Mouse (Mus musculus) embryonic facial prominence, embryonic 13.5 days (tissue): Measurements from ENCODE around the gene Ptpro. TPM values are rescaled to one million over a fixed set of nuclear protein-coding genes. Genes with fewer than 3 reads are reported as not detected.

Experiments
- ATAC-seq: fragments of 200-750 bp; cut with Nextera tagmentation; 2 replicates; pipeline ENCODE4 v1.8.0; 2017; ENCODE audit warnings: low read depth; ENCODE audit not compliant: insufficient number of reproducible peaks, insufficient read depth, low FRiP score, low TSS enrichment
- H3K27ac ChIP-seq: fragments of 300-500 bp; sonication (generic); 2 replicates; pipeline ENCODE4 v1.5.1; 2015; ENCODE audit warnings: moderate library complexity, mild to moderate bottlenecking, inconsistent platforms
- H3K27me3 ChIP-seq: fragments of 300-500 bp; sonication (generic); 2 replicates; pipeline ENCODE4 v1.6.1; 2015; ENCODE audit warnings: mild to moderate bottlenecking, inconsistent platforms
- H3K36me3 ChIP-seq: fragments of 300-500 bp; sonication (generic); 2 replicates; pipeline ENCODE4 v1.6.1; 2015; ENCODE audit warnings: mild to moderate bottlenecking, inconsistent platforms
- H3K4me1 ChIP-seq: fragments of 300-500 bp; sonication (generic); 2 replicates; pipeline ENCODE4 v1.6.1; 2015; ENCODE audit warnings: inconsistent platforms
- H3K4me2 ChIP-seq: fragments of 300-500 bp; sonication (generic); 2 replicates; pipeline ENCODE4 v1.6.1; 2015; ENCODE audit warnings: moderate library complexity, mild to moderate bottlenecking, inconsistent platforms
- H3K4me3 ChIP-seq: fragments of 300-500 bp; sonication (generic); 2 replicates; pipeline ENCODE4 v1.5.1; 2015; ENCODE audit warnings: mild to moderate bottlenecking, inconsistent platforms
- H3K9ac ChIP-seq: fragments of 300-500 bp; sonication (generic); 2 replicates; pipeline ENCODE4 v1.6.1; 2015; ENCODE audit warnings: mild to moderate bottlenecking, inconsistent platforms
- H3K9me3 ChIP-seq: fragments of 300-500 bp; sonication (generic); 2 replicates; pipeline ENCODE4 v1.6.1; 2016; ENCODE audit warnings: inconsistent platforms
- WGBS: fragments of 180-500 bp; shearing (Covaris S2); methylation state at CpG from one replicate; pipeline ENCODE4 v1.1.7; 2015; ENCODE audit warnings: mixed read lengths; 5-methylcytosine and 5-hydroxymethylcytosine counted together
- polyA plus RNA-seq: library from polyadenylated mRNA; unstranded; fragments of >200 nt; fragmentation: Nextera tagmentation; extraction: Ambion mirVana; gene quantifications from 2 replicates; pipeline ENCODE4 v1.2.1, GENCODE M21; 2015

The Ptpro gene
- polyA plus RNA-seq, 1 experiment from 2014 or later = 1.9 TPM

DNA sequence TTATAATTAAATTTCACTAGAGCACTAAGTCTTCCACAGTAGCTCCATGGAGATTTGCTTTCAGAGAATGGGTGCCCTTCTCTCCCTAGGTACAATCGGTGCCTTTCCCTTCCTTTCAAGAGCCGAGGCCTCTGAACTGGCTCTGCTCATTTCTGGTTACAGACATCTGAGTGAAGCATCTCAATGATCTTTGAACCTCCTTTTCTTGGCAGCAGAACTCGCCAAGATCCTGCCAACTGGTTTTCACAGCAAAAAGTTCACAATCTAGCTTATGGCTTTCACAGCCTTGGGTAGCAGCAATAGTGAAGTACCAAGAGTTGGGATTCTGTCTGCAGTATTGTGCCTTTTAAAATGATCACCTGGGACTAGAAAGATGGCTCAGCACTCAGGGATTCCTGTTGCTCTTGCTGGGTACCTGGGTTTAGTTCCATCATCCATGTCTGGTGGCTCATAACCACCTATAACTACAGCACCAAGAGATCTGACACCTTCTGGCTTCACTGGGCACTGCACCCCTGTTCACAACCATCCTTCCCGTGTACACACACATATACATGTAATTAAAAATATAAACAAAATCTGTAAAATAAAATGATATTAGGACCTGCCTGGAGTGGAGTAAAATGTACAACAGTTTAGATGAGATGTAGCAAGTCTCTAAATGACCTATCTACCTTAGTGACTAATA, 144.1 kb downstream of the Ptpro start:
- no peak overlapping the region for H3K4me2 ChIP-seq
- WGBS = 81% methylated on average over 4 of the region's 4 CpGs
- H3K27ac ChIP-seq = no peak overlapping the region
- H3K9ac ChIP-seq = no peak overlapping the region
- no peaks in the 10 kb centered on the region for H3K9me3 ChIP-seq
- H3K36me3 ChIP-seq = no peaks in the 10 kb centered on the region
- H3K27me3 ChIP-seq = no peaks in the 10 kb centered on the region
- no peaks in the 10 kb centered on the region for H3K4me1 ChIP-seq
- ATAC-seq = no peak
- H3K4me3 ChIP-seq = no peak overlapping the region

DNA sequence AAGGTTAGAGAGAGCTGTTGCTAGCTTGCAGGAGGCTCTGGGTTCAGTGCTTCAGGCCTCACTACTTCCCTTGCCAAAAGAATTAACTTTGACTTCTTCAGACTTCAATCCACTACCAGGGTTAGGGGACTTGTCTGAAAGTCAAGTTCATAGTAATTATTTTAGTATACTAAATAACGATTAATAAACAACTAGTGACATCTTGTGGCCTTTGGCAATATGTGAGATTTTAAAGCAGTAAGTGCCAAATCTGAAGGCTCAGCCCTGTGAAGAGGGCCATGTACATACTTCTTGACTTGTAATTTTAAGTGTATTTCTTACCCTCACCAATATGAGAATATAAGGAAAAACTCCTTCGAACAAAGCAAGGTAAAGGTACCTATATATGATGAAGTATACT, 145.2 kb downstream of the Ptpro start:
- H3K27ac ChIP-seq = no peak overlapping the region
- H3K4me2 ChIP-seq = no peak overlapping the region
- WGBS = 86% methylated on average over 2 of the region's 2 CpGs
- no peak for ATAC-seq
- H3K27me3 ChIP-seq = no peaks in the 10 kb centered on the region
- H3K4me1 ChIP-seq = no peaks in the 10 kb centered on the region
- H3K36me3 ChIP-seq = no peaks in the 10 kb centered on the region
- no peaks in the 10 kb centered on the region for H3K9me3 ChIP-seq
- H3K4me3 ChIP-seq = no peak overlapping the region
- H3K9ac ChIP-seq = no peak overlapping the region

DNA sequence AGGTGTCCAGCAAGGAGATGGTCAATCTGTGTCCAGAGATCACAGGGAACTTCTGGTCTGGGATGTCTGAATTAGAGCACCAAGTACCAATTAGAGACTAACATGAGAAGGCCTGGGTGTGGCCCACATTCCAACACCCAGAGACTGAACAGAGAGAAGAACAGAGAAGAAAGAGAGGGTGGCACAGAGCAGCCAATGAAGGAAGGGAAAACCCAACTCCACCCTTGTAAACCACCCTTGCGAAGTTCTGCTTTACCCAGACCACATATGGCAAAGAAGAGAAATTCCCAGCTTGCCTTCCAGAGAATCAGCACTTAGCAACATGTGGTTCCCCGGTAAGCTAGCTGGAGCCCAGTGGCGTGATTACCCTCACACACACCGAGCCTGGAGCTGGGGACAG, 152.1 kb downstream of the Ptpro start:
- no peaks in the 10 kb centered on the region for H3K9me3 ChIP-seq
- no peak overlapping the region for H3K4me3 ChIP-seq
- no peak overlapping the region for H3K4me2 ChIP-seq
- no peak for ATAC-seq
- no peak overlapping the region for H3K9ac ChIP-seq
- WGBS = 76% methylated on average over 4 of the region's 4 CpGs
- no peak overlapping the region for H3K27ac ChIP-seq
- no peaks in the 10 kb centered on the region for H3K36me3 ChIP-seq
- H3K27me3 ChIP-seq = no peaks in the 10 kb centered on the region
- H3K4me1 ChIP-seq = no peaks in the 10 kb centered on the region

DNA sequence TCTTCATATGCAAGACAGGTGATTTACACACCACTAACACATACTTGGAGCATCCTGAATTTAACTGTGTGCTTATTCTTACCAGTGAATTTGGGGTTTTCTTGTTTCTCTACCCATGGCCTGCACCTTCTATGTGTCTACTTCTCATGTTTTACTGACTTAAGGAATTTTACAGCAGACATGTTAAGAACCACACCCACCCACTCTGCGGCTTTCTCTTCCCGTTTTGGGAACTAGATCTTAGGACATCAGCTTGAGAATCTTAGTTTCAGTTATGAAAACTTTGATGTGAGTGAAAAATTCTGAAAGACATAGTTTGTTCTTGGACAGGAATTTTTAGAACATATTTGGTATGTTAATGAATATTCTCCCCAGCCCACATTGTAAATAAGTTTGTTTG, 153.6 kb downstream of the Ptpro start:
- 77% methylated on average over 2 of the region's 2 CpGs for WGBS
- Histone ChIP-seq H3K4me3 (no peak overlapping the region), H3K9me3 (no peaks in the 10 kb centered on the region), H3K36me3 (no peaks in the 10 kb centered on the region), H3K4me2 (no peak overlapping the region), H3K9ac (no peak overlapping the region), H3K27ac (no peak overlapping the region), H3K4me1 (no peaks in the 10 kb centered on the region), H3K27me3 (no peaks in the 10 kb centered on the region)
- no peak for ATAC-seq

DNA sequence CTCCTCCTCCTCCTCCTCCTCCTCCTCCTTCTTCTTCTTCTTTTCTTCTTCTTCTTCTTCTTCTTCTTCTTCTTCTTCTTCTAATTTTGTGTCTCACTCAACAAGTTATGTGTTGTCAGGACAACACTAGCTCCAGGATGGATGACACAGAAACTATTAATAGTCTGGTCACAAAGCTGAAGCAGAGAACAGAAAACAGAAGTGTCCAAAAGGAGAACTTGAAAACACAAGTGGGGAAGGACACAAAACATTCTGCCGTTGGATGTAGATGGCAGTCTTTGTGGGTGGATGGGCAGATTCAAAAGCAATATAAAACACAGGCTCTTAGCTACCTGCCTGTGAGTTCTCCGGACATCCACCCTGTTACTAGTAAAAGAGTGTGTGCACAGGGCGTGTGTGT, 158.4 kb downstream of the Ptpro start:
- no peak overlapping the region for H3K4me2 ChIP-seq
- H3K27me3 ChIP-seq = no peaks in the 10 kb centered on the region
- no peaks in the 10 kb centered on the region for H3K9me3 ChIP-seq
- H3K9ac ChIP-seq = no peak overlapping the region
- H3K4me1 ChIP-seq = no peaks in the 10 kb centered on the region
- no peak overlapping the region for H3K27ac ChIP-seq
- H3K36me3 ChIP-seq = no peaks in the 10 kb centered on the region
- no peak for ATAC-seq
- no peak overlapping the region for H3K4me3 ChIP-seq
- WGBS = 72% methylated on average over 3 of the region's 3 CpGs

DNA sequence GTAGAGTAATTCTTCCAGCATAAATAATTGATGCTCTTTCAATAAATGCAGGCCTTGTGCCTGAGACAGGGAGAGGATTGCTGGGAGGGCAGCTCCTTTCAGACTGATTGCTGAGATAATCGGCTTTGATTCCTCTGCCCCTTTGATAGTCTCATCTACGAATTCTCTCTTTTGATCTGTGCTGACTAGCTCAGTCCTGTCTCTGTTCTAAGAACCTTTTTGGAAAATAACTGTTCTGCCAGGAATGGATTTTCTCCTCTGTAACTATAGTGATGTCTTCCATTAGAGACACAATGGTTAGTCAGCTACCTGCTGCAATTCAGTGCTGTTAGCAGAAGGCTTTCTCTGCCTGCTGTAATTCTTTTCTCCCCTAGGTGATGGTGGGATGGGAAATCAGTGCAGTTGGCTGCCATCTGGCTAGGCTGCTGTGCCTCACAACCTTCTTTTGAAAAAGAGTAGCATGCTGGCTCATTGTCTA, 159.8 kb downstream of the Ptpro start:
- 25% methylated on average over 2 of the region's 2 CpGs for WGBS
- Histone ChIP-seq H3K27me3 (no peaks in the 10 kb centered on the region), H3K4me1 (no peaks in the 10 kb centered on the region), H3K4me2 (no peak overlapping the region), H3K4me3 (no peak overlapping the region), H3K9ac (no peak overlapping the region), H3K9me3 (no peaks in the 10 kb centered on the region), H3K27ac (no peak overlapping the region), H3K36me3 (no peaks in the 10 kb centered on the region)
- ATAC-seq = no peak

DNA sequence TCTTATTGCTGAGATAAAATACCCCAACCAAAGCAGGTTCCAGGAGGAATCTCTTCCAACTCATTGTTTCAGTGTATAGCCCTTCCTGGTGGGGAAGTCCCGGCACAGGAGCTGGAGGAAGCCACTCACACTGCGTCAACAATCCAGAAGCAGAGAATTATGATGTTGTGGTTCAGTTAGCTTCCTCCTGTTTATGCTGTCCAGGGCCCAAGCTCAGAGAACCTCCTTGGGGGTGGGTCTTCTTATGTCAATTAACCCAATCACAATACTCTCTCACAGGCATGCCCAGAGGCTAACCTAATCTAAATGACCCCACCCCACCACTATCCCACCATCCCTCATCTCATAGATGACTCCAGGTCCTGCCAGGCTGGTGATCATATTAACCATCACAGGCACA, 160.9 kb downstream of the Ptpro start:
- no peak overlapping the region for H3K27ac ChIP-seq
- H3K9me3 ChIP-seq = no peaks in the 10 kb centered on the region
- H3K27me3 ChIP-seq = no peaks in the 10 kb centered on the region
- 73% methylated on average over 2 of the region's 2 CpGs for WGBS
- ATAC-seq = no peak
- H3K36me3 ChIP-seq = no peaks in the 10 kb centered on the region
- H3K4me3 ChIP-seq = no peak overlapping the region
- no peak overlapping the region for H3K9ac ChIP-seq
- no peaks in the 10 kb centered on the region for H3K4me1 ChIP-seq
- H3K4me2 ChIP-seq = no peak overlapping the region

DNA sequence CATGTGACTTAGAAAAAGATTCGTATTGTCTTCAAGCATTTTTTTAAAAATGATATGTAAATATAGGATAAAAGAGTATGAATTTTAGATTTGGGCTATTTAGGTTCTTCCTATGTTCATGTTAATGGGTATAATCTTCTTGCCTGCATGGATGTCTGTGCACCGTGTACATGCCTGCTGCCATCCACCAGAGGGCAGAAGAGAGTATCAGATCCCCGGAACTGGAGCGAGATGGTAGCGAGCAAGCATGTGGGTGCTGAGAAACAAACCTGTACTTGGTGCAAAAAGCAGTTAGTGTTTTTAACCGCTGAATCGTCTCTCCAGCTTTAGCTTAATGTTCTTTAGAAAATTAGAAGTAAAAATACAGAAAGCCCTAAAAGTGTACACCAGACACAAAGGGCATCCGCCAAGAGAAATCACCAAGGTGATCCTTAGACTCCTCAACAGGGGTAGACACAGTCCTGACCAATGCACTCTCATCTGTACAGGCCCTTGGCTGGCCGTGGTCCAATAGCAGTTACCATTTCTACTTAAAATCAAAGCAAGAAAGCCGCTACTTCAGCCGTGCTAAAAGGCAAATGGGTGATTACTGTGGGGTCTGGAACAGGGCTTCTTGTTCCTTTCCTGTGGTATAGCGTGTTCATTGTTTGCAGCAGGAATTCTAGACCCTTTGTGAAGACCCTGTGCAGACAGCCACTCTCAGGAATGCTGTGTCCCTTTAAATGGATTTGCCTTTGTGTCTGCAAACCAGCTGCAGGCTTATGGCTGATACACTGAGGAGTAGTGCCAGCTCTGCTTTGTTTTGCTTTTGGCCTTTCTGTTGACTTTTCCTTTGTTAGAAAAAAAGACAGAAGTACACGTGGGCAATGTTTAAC, 162.6 kb downstream of the Ptpro start:
- Histone ChIP-seq H3K27me3 (no peaks in the 10 kb centered on the region), H3K9me3 (no peaks in the 10 kb centered on the region), H3K4me1 (no peaks in the 10 kb centered on the region), H3K4me3 (no peak overlapping the region), H3K4me2 (no peak overlapping the region), H3K9ac (no peak overlapping the region), H3K27ac (no peak overlapping the region), H3K36me3 (no peaks in the 10 kb centered on the region)
- ATAC-seq = no peak
- 49% methylated on average over 13 of the region's 13 CpGs for WGBS

DNA sequence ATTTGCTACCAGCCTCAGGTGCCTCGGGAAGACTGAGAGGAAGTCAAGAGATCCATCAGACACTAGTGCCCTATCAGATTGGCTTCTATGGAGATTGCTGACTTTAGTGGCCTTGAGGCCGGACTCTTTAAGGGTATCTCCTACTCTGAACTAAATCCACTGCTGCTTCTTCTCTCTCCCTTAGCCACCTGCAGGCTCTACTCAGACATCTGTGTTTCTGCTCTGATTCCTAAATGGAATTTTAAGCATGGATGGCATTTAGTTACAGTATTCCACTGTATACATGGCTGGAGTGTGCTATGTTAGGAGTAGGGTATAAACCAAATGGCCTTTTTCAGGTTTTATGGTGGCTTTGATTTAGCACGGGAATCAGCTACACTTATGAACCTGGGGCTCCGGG, 170.7 kb downstream of the Ptpro start:
- Histone ChIP-seq H3K9me3 (no peaks in the 10 kb centered on the region), H3K36me3 (no peaks in the 10 kb centered on the region), H3K9ac (no peak overlapping the region), H3K4me1 (no peaks in the 10 kb centered on the region), H3K27me3 (no peaks in the 10 kb centered on the region), H3K27ac (no peak overlapping the region), H3K4me3 (no peak overlapping the region), H3K4me2 (no peak overlapping the region)
- 80% methylated on average over 4 of the region's 4 CpGs for WGBS
- no peak for ATAC-seq

DNA sequence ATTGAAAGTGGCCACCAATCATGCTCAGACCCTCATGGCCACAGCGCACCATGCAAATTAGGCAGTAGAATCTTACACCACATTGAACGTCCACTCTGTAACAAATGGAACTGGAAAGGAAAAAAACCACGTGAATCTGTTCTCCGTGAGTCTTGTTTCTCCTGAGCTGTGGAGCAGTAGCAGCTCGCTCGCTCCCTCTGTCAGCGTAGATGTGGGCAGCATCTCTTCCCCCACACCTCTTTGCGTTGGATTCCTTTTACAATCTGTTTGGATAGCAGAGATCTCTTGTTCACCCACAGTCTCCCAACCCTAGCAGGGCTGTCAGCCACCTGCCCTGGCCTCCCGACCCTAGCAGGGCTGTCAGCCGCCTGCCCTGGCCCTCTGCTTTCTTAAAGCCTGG, 171.7 kb downstream of the Ptpro start:
- Histone ChIP-seq H3K36me3 (no peaks in the 10 kb centered on the region), H3K4me3 (no peak overlapping the region), H3K27me3 (no peaks in the 10 kb centered on the region), H3K27ac (no peak overlapping the region), H3K4me2 (no peak overlapping the region), H3K4me1 (no peaks in the 10 kb centered on the region), H3K9me3 (no peaks in the 10 kb centered on the region), H3K9ac (no peak overlapping the region)
- ATAC-seq = no peak
- WGBS = 79% methylated on average over 10 of the region's 10 CpGs

DNA sequence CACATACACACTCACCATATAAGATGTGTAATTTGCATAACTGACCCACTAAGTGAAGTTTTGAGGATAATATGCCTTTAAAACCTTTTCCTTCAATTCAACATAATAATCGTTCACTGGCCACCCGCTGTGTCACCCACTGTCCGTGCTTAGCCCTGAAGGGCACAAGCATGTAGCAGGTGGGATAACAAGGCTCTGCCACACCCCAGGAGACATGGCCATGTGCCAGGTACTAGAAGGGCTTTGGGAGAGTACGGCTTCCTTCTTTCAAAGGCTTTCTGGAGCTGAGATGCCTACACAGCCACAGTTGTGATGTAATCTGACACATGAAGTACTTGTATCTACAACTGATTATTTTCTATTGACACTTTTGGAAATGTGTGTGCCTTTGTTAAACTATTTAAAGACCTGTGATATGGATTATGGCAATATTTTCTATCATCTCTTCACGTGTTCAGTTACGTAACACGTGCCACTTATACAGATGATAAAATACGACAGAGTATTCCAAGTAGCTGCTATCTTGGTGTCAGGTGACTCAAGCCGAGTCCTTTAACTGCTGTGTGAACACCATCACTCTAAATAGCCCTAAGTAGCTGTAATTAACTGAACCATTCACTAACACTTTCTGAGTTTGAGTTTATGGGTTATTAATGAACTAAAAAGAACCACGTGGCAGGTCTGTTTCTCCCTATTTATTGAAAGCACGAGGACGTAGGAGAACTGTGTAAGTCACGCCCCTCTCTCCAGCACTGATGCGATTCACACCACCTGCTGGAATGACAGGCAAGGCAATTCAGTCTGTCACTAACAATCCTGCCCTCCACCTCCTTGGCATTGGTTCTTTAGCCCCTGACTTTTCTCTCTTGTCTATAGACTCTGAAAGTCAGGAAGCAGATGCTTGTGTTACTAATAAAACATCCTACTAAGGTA, 173.6 kb downstream of the Ptpro start:
- ATAC-seq = no peak

More for the DNA sequence above, 173.6 kb downstream of the Ptpro start:
- no peak overlapping the region for H3K9ac ChIP-seq
- no peaks in the 10 kb centered on the region for H3K27me3 ChIP-seq
- no peak overlapping the region for H3K27ac ChIP-seq
- H3K9me3 ChIP-seq = no peaks in the 10 kb centered on the region
- WGBS = 68% methylated on average over 14 of the region's 14 CpGs
- H3K36me3 ChIP-seq = no peaks in the 10 kb centered on the region
- H3K4me1 ChIP-seq = no peaks in the 10 kb centered on the region
- H3K4me2 ChIP-seq = no peak overlapping the region
- no peak overlapping the region for H3K4me3 ChIP-seq
